Mouse (Mus musculus) heart, adult 2 months (tissue): ENCODE measurements around the gene Fthl17a.

Source experiments
- EP300 ChIP-seq: fragments of 200-500 bp; IDR thresholded peaks from 2 replicates; pipeline ENCODE4 v1.6.1; 2011; ENCODE audit warnings: low read depth, low read length, control low read depth; ENCODE audit not compliant: insufficient read depth
- POLR2A ChIP-seq: fragments of 200-500 bp; IDR thresholded peaks from 2 replicates; pipeline ENCODE4 v1.6.1; 2011; ENCODE audit warnings: mild to moderate bottlenecking, low read depth, low read length, control low read depth; ENCODE audit not compliant: insufficient read depth

DNA sequence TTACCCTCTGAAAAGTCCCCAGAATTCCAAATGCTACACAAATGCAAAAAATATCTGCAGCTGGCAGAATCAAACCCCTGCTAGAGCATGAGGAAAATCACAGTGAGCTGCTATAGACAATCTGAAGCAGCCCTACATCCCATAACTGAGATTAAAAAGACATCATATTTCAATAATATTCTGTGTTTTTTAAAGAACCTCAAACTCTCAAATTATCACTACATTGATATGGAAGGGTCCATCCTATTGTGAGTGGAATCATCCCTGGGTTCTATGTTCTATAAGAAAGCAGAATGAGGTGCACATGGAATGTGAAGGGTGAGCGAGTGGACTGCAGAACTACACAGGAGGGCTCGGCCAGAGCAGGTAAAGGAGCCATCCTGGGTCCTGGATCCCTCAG is at the start of gene Fthl17a:
- TF ChIP-seq EP300 (no peak), POLR2A (no peak)
